Mouse (Mus musculus) bone marrow, adult 2 months (tissue): ENCODE data around the gene Rybp.

Experiments
- CTCF ChIP-seq: fragments of 200-500 bp; IDR thresholded peaks from 2 replicates; pipeline ENCODE4 v1.5.1; 2011; ENCODE audit warnings: low read length, control low read depth; ENCODE audit not compliant: control insufficient read depth, insufficient read depth
- POLR2A ChIP-seq: fragments of 200-500 bp; IDR thresholded peaks from 2 replicates; pipeline ENCODE4 v1.6.1; 2011; ENCODE audit warnings: low read depth, mild to moderate bottlenecking, control low read depth, low read length, borderline replicate concordance; ENCODE audit not compliant: control insufficient read depth

DNA sequence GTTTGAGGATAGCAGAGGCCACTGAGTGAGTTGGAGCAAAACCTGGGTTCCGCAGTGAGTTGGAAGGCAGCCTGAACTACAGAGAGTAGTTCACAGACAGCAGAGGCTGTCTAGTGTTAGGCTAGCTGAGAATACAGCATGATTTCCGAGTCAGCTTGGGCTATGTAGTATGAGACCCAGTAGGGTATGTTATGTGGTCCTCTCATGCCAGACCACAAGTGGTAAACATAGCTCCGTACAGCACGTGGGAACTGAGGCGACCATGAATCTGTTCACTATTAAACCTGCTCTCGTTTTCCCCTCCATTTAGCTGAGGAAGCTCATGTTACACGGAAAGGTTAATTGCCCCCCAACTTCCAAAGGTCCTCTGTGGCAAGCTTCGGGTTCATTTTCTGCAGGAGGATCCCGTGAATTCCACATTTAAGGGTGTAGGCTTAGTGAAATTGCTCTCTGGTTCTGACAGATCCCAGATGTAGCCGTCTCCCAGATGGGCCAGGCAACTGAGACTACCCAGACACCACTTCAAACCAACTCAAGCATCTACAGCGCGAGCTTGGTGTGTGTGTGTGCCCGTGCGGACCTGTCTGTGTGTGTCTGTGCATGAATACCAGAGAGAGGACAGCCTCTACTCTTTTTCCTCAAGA, 66.2 kb downstream of the Rybp start:
- no peak for TF ChIP-seq CTCF
- no peak for TF ChIP-seq POLR2A
